Mouse (Mus musculus): ENCODE measurements around the gene Fyn. TPM values are rescaled to one million over a fixed set of nuclear protein-coding genes. Genes with fewer than 3 reads are reported as not detected.

Gene Fyn
- total RNA-seq, 2 experiments from 2014 or later: 127 to 130 TPM

DNA sequence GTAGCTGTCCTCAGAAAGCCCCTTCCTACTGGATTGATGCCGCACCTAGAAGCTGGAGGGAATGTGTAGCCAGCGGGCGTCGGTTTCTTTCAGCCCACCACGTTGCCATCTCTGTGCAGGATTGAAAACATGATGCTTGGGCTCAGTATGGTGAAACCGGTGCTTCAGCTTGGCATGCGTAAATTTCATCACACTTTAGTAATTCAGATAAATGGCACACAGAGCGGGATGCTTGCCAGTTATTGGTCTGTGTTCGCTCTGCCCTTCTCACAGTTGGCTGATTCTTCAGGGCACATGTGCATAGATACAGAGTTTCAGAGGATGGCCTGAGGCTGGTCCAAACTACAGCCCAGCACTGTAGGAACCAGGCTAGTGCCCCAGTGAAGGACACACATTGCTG is 53.1 kb downstream of the Fyn start:
- no peak for TF ChIP-seq CTCF (conservative IDR thresholded peaks at IDR 0.05)
- peak overlapping the region; percentile 48; the same call in 1 of the 2 replicates for H3K27ac ChIP-seq
- DNase-seq (ENCODE audit: low spot score in 2 of 2): peak in 1 of 2 experiments; percentile 30
- H3K4me3 ChIP-seq: no peak overlapping the region

DNA sequence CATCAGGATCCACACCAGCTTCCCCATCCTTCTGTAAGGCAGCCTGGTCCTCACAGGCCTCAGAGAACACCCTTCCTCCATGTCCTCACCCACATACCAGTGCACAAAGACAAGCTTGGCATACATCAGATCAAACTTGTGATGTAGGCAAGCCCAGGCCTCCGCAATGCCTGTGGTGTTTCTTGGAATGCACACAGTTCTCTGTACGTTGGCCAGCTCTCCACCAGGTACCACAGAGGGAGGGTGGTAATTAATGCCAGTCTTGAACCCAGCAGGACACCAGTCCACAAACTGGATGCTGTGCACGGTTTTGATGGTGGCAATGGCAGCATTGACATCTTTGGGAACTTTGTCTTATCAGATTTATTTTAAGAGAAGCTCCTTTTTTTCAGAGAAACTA is 56.0 kb downstream of the Fyn start:
- Histone ChIP-seq H3K4me3 (no peak overlapping the region), H3K27ac (no peak overlapping the region)
- no peak for TF ChIP-seq CTCF (conservative IDR thresholded peaks at IDR 0.05)
- DNase-seq (ENCODE audit: low spot score in 2 of 2): no peak

DNA sequence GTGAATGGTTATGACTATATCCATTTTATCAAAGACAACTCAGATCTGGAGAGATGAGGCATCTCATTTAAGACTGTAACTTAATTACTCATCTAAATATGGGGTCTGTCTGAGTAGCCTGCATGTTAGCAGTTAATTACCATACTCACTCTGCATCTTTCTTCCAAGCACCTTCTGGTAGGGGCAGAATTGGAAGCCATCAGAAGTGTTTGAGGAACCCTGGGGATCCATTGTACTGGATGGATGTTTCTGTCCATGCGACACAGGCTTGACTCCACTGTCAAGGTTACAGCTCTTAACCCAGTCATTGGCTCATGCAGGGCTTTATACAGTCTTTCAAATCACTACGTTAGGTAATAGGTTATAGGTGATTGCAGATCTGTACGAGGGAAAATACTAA is 57.4 kb downstream of the Fyn start:
- no peak for TF ChIP-seq CTCF (conservative IDR thresholded peaks at IDR 0.05)
- no peak for DNase-seq (ENCODE audit: low spot score in 2 of 2)
- H3K27ac ChIP-seq: no peak overlapping the region
- H3K4me3 ChIP-seq: no peak overlapping the region

- no peak for TF ChIP-seq CTCF (conservative IDR thresholded peaks at IDR 0.05)
- Histone ChIP-seq H3K4me3 (no peak overlapping the region), H3K27ac (peak overlapping the region; percentile 70)
- DNase-seq (ENCODE audit: low spot score in 2 of 2): peak in 1 of 2 experiments; percentile 44
These were observed 58.3 kb downstream of the Fyn start for GRCm38 (mm10) chr10:39426833-39427490.

GRCm38 (mm10) chr10:39429661-39430060 is 61.0 kb downstream of the Fyn start:
- Histone ChIP-seq H3K27ac (no peak overlapping the region), H3K4me3 (no peak overlapping the region)
- no peak for DNase-seq (ENCODE audit: low spot score in 2 of 2)
- no peak for TF ChIP-seq CTCF (conservative IDR thresholded peaks at IDR 0.05)

GRCm38 (mm10) chr10:39430074-39430764 is 61.6 kb downstream of the Fyn start:
- no peak for TF ChIP-seq CTCF (conservative IDR thresholded peaks at IDR 0.05)
- no peak overlapping the region for H3K27ac ChIP-seq
- DNase-seq (ENCODE audit: low spot score in 2 of 2): no peak
- H3K4me3 ChIP-seq: no peak overlapping the region

GRCm38 (mm10) chr10:39431265-39431664 is 62.6 kb downstream of the Fyn start:
- no peak overlapping the region for H3K4me3 ChIP-seq
- TF ChIP-seq CTCF (conservative IDR thresholded peaks at IDR 0.05): no peak
- H3K27ac ChIP-seq: no peak overlapping the region
- no peak for DNase-seq (ENCODE audit: low spot score in 2 of 2)

DNA sequence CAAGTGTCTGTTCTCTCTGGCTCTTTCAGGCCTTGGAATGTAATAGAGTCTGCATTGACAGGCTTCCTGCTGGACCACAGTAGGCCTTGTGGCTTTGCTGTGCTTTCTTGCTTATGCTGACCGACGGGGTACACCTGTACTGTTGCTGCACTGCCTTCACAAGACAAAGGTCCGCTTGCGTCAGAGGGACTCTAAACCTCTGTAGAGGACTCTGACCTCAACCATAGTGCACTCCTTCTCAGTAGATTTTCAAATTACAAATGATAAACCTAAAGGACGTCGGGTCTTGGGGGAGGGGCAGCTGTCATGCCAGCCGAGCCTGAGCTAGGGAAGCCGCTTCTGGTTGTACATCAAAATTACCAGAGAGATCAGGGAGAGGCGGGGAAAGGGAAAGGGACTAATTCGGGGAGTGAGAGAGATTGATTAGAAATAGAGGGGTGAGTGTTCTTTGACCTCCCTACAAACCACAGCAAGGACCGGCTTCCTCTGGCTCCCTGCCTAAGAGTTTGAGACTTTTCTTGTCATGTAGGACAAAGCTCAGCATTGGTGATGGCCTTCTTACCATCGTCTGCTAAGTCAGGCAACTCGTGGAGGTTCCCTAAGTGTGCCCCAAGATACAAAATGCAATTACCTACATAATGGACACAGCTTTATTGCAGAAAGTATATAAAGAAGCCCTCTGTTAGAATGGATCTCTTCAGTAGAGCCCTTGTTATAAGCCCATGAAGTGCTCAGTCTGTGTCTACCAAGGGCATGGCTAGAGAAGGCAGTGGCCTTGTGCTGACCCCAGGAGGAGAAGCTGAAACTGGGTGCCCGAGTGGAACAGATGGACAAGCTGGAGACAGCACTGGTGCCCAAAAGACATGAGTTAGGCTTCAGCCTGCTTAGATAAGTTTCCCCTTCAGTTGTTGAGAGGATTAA is 64.3 kb downstream of the Fyn start:
- TF ChIP-seq CTCF (conservative IDR thresholded peaks at IDR 0.05): no peak
- no peak overlapping the region for H3K27ac ChIP-seq
- no peak overlapping the region for H3K4me3 ChIP-seq
- DNase-seq (ENCODE audit: low spot score in 2 of 2): no peak

- TF ChIP-seq CTCF (conservative IDR thresholded peaks at IDR 0.05): no peak
- DNase-seq (ENCODE audit: low spot score in 2 of 2): no peak
These were observed 65.2 kb downstream of the Fyn start for GRCm38 (mm10) chr10:39433893-39434292.

DNA sequence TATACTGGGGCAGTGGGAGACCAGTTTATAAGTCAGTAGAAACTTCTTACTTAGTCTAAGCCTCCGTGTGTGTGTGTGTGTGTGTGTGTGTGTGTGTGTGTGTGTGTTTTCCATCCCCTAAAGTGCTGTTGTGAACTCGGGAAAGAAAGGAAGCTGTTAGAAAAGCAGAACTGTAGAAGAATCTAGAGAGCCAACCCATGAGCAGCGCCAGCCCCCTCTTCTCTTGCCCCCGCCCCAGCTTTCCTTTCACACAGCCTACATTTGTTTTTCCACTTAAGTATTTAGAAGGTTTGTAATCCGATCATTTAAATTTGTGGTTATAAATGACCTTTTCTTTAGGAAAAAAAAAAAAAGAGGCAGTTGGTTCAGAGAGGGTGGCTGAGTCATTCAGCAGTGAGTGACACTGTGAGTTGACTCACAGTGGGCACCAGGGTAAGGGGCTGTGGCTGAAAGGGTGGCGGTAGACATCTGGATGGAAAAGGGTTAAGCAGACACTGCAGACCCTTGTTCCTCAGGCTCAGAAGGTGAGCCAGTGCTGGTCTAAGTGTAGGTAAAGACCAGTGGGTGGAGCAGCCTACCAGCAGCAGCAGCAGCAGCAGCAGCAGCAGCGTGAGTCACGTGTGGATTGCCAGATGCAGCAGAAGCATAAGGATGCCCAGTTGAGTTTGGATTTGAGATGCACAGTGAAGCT is 66.2 kb downstream of the Fyn start:
- Histone ChIP-seq H3K4me3 (no peak overlapping the region), H3K27ac (0 out of 2 replicates have a peak overlapping the region, but pooled peaks have one; percentile 5)
- no peak for TF ChIP-seq CTCF (conservative IDR thresholded peaks at IDR 0.05)
- no peak for DNase-seq (ENCODE audit: low spot score in 2 of 2)

More at GRCm38 (mm10) chr10:39433893-39434292, 65.2 kb downstream of the Fyn start:
- Histone ChIP-seq H3K27ac (no peak overlapping the region), H3K4me3 (no peak overlapping the region)

DNA sequence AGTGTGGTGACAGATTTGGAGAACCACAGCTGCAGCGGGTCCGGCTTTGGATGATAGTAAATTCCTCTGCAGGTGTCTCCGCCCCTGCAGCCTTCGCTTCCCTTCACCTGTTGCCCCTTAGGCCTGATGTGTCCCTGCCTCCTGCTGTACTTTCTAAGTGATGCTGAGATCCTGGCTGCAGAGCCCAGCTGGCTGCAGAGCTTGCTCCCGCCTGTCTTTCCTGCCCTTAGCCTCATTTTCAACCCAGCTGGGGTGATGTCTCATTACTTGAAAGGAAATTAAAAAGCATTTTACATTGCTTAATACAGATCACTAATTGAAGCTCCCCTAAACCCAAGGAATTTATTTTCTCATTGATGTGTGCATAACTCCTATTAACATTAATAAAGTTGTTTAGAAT is 70.2 kb downstream of the Fyn start:
- DNase-seq (ENCODE audit: low spot score in 2 of 2): no peak
- TF ChIP-seq CTCF (conservative IDR thresholded peaks at IDR 0.05): no peak
- no peak overlapping the region for H3K4me3 ChIP-seq
- H3K27ac ChIP-seq: peak overlapping the region; percentile 63; the same call in 1 of the 2 replicates

GRCm38 (mm10) chr10:39440506-39440905 is 71.9 kb downstream of the Fyn start:
- DNase-seq (ENCODE audit: low spot score in 2 of 2): no peak
- TF ChIP-seq CTCF (conservative IDR thresholded peaks at IDR 0.05): no peak
- H3K27ac ChIP-seq: peak overlapping the region; percentile 63
- no peak overlapping the region for H3K4me3 ChIP-seq
